Mouse (Mus musculus) megakaryocyte, embryonic 14.5 days (primary cell): ENCODE measurements around the gene Asap3.

ENCODE experiments used
- FLI1 ChIP-seq: IDR thresholded peaks from 2 replicates; pipeline ENCODE4 v1.6.1; 2012; ENCODE audit warnings: low read length, inconsistent platforms, mixed read lengths
- GATA1 ChIP-seq: IDR thresholded peaks from 3 replicates; pipeline ENCODE4 v1.6.1; 2012; ENCODE audit warnings: mixed read lengths, low read length, inconsistent platforms, borderline replicate concordance

- TF ChIP-seq FLI1 (no peak), GATA1 (no peak)
Measured at GRCm38 (mm10) chr4:136195629-136196028, 10.5 kb upstream of the Asap3 start.
